Mouse (Mus musculus): ENCODE data around the gene Cebpa. TPM values are rescaled to one million over a fixed set of nuclear protein-coding genes. Genes with fewer than 3 reads are reported as not detected.

Gene Cebpa
- total and polyA plus RNA-seq, 2 experiments from 2014 or later: 0.67 to 11.3 TPM

- Histone ChIP-seq H3K4me1 (ENCODE audit: insufficient read depth, low read length) (peaks cover 10% of the 10 kb centered on the region; the same call in 1 of the 2 replicates), H3K27ac (ENCODE audit: low read depth, low read length) (no peak overlapping the region), H3K9ac (replicated peaks; ENCODE audit: low read length, poor library complexity, severe bottlenecking) (no peak overlapping the region), H3K36me3 (ENCODE audit: insufficient read depth, low read length) (no peaks in the 10 kb centered on the region), H3K4me2 (ENCODE audit: low read depth, low read length, poor library complexity, severe bottlenecking) (no peak overlapping the region), H3K9me3 (ENCODE audit: low read length) (no peaks in the 10 kb centered on the region), H3K4me3 (ENCODE audit: low read depth, low read length) (no peak overlapping the region), H3K27me3 (ENCODE audit: insufficient read depth, low read length) (peaks cover 37% of the 10 kb centered on the region)
- DNase-seq (ENCODE audit: low spot score): no peak
- ATAC-seq (ENCODE audit: low FRiP score): no peak
- TF ChIP-seq CTCF (IDR thresholded peaks at IDR 0.05): no peak
- 76% methylated on average over 10 of the region's 10 CpGs for WGBS
Observed at GRCm38 (mm10) chr7:35122401-35123320, 3.6 kb downstream of the Cebpa start.

DNA sequence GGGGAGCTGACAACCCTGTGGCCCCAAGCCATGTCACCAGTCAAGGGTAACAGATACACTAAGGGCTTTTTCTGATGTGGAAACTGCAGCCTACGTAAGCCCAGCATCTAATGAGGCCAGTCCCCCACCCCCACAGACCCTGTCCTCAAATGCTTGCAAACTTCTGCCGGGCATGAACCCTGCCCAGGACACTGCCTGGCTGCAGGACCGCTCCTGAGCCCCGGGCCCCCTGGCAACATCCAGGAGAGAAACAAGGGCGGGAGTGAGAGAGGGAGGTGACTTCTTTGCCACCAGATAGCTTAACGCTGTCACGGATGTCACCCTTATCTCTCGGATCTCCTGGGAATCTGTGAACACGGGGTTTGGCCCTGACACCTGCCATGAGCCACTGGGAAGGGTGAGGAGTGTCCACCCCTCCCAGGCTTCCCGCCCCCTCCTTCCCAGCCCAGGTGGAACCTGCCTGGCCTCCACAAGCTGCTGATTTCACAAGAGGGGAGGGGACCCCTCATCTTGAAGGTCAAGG, 4.4 kb downstream of the Cebpa start:
- Histone ChIP-seq H3K9me3 (ENCODE audit: low read length) (no peaks in the 10 kb centered on the region), H3K4me3 (ENCODE audit: low read depth, low read length) (no peak overlapping the region), H3K27ac (ENCODE audit: low read depth, low read length) (no peak overlapping the region), H3K4me2 (ENCODE audit: low read depth, low read length, poor library complexity, severe bottlenecking) (no peak overlapping the region), H3K4me1 (ENCODE audit: insufficient read depth, low read length) (peaks cover 7% of the 10 kb centered on the region; the same call in 1 of the 2 replicates), H3K27me3 (ENCODE audit: insufficient read depth, low read length) (peaks cover 33% of the 10 kb centered on the region), H3K9ac (replicated peaks; ENCODE audit: low read length, poor library complexity, severe bottlenecking) (no peak overlapping the region), H3K36me3 (ENCODE audit: insufficient read depth, low read length) (no peaks in the 10 kb centered on the region)
- DNase-seq (ENCODE audit: low spot score) (no peak), ATAC-seq (ENCODE audit: low FRiP score) (no peak)
- 46% methylated on average over 10 of the region's 10 CpGs for WGBS
- TF ChIP-seq CTCF (IDR thresholded peaks at IDR 0.05): no peak

- H3K4me3 ChIP-seq (ENCODE audit: low read depth, low read length): no peak overlapping the region
- ATAC-seq (ENCODE audit: low FRiP score) (no peak), DNase-seq (ENCODE audit: low spot score) (no peak)
- H3K27ac ChIP-seq (ENCODE audit: low read depth, low read length): no peak overlapping the region
- H3K27me3 ChIP-seq (ENCODE audit: insufficient read depth, low read length): peaks cover 34% of the 10 kb centered on the region
- H3K9ac ChIP-seq (replicated peaks; ENCODE audit: low read length, poor library complexity, severe bottlenecking): no peak overlapping the region
- no peak overlapping the region for H3K4me2 ChIP-seq (ENCODE audit: low read depth, low read length, poor library complexity, severe bottlenecking)
- no peaks in the 10 kb centered on the region for H3K36me3 ChIP-seq (ENCODE audit: insufficient read depth, low read length)
- no peaks in the 10 kb centered on the region for H3K9me3 ChIP-seq (ENCODE audit: low read length)
- H3K4me1 ChIP-seq (ENCODE audit: insufficient read depth, low read length): peaks cover 7% of the 10 kb centered on the region; the same call in 1 of the 2 replicates
- WGBS: 53% methylated on average over 5 of the region's 5 CpGs
- TF ChIP-seq CTCF (IDR thresholded peaks at IDR 0.05): no peak
Observed at GRCm38 (mm10) chr7:35124216-35124615, 5.1 kb downstream of the Cebpa start.

- no peak for TF ChIP-seq CTCF (IDR thresholded peaks at IDR 0.05)
- no peaks in the 10 kb centered on the region for H3K9me3 ChIP-seq (ENCODE audit: low read length)
- H3K4me3 ChIP-seq (ENCODE audit: low read depth, low read length): no peak overlapping the region
- H3K9ac ChIP-seq (replicated peaks; ENCODE audit: low read length, poor library complexity, severe bottlenecking): no peak overlapping the region
- no peaks in the 10 kb centered on the region for H3K36me3 ChIP-seq (ENCODE audit: insufficient read depth, low read length)
- WGBS: 61% methylated on average over 6 of the region's 6 CpGs
- no peak for ATAC-seq (ENCODE audit: low FRiP score)
- H3K27ac ChIP-seq (ENCODE audit: low read depth, low read length): no peak overlapping the region
- peaks cover 7% of the 10 kb centered on the region; the same call in 1 of the 2 replicates for H3K4me1 ChIP-seq (ENCODE audit: insufficient read depth, low read length)
- H3K4me2 ChIP-seq (ENCODE audit: low read depth, low read length, poor library complexity, severe bottlenecking): no peak overlapping the region
- no peak for DNase-seq (ENCODE audit: low spot score)
- H3K27me3 ChIP-seq (ENCODE audit: insufficient read depth, low read length): peaks cover 30% of the 10 kb centered on the region
Observed at GRCm38 (mm10) chr7:35124745-35125144, 5.7 kb downstream of the Cebpa start.

- no peak for TF ChIP-seq CTCF (IDR thresholded peaks at IDR 0.05)
- H3K27me3 ChIP-seq (ENCODE audit: insufficient read depth, low read length): peaks cover 22% of the 10 kb centered on the region
- DNase-seq (ENCODE audit: low spot score) (no peak), ATAC-seq (ENCODE audit: low FRiP score) (no peak)
- H3K9ac ChIP-seq (replicated peaks; ENCODE audit: low read length, poor library complexity, severe bottlenecking): no peak overlapping the region
- no peak overlapping the region for H3K4me2 ChIP-seq (ENCODE audit: low read depth, low read length, poor library complexity, severe bottlenecking)
- no peak overlapping the region for H3K4me3 ChIP-seq (ENCODE audit: low read depth, low read length)
- no peaks in the 10 kb centered on the region for H3K36me3 ChIP-seq (ENCODE audit: insufficient read depth, low read length)
- no peaks in the 10 kb centered on the region for H3K4me1 ChIP-seq (ENCODE audit: insufficient read depth, low read length)
- H3K27ac ChIP-seq (ENCODE audit: low read depth, low read length): no peak overlapping the region
- 82% methylated on average over 5 of the region's 5 CpGs for WGBS
- H3K9me3 ChIP-seq (ENCODE audit: low read length): no peaks in the 10 kb centered on the region
Observed at GRCm38 (mm10) chr7:35125971-35126370, 6.9 kb downstream of the Cebpa start.

GRCm38 (mm10) chr7:35127001-35127400, 7.9 kb downstream of the Cebpa start:
- Histone ChIP-seq H3K36me3 (ENCODE audit: insufficient read depth, low read length) (no peaks in the 10 kb centered on the region), H3K27ac (ENCODE audit: low read depth, low read length) (no peak overlapping the region), H3K9me3 (ENCODE audit: low read length) (no peaks in the 10 kb centered on the region), H3K4me2 (ENCODE audit: low read depth, low read length, poor library complexity, severe bottlenecking) (no peak overlapping the region), H3K4me1 (ENCODE audit: insufficient read depth, low read length) (no peaks in the 10 kb centered on the region), H3K4me3 (ENCODE audit: low read depth, low read length) (no peak overlapping the region), H3K27me3 (ENCODE audit: insufficient read depth, low read length) (peaks cover 14% of the 10 kb centered on the region; the same call in 1 of the 2 replicates), H3K9ac (replicated peaks; ENCODE audit: low read length, poor library complexity, severe bottlenecking) (no peak overlapping the region)
- no peak for ATAC-seq (ENCODE audit: low FRiP score)
- TF ChIP-seq CTCF (IDR thresholded peaks at IDR 0.05): no peak
- no peak for DNase-seq (ENCODE audit: low spot score)
- 75% methylated on average over 10 of the region's 10 CpGs for WGBS

Measured in midbrain, postnatal 0 days (tissue).